Mouse (Mus musculus) retina, embryonic 14.5 days (tissue): ENCODE results near the gene Gm10282.

Source experiments
- DNase-seq: peaks from one replicate; pipeline ENCODE4 v3.0.0-alpha.2; 2015; ENCODE audit warnings: low spot score

Gene Gm10282

DNA sequence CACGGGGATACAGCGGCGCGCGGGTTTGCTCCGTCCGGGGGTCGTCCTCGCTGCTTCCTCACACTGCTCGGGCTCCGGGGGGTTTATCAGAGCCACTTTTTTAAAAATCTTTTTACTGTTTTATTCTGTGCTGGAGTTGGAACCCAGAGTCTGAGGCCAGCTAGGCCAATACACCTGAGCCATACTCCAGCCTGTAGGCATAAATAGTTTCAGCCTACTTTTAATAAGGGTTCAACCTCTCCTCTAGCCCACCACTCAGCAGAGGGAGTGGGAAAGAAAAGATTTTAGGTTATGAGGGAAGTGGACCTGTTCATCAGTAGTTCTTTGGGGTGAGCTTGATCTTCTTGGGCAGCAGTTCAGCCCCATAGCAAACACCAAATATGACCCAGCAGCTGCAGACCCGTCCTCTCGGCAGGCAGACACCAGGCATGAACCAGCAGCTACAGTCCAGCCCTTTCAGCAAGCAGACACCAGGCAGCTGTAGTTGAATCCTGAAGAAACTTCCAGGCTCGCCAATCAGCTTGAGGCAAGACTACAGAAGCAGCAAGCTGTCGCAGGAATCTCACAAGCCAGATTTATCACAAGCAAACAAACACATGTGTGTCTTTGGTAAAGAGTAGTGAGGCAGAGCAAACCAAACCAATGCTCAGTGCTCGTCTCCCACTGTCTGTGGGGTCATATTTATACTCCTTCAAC is at the start of gene Gm10282:
Gm10282 (minus strand) TSS at position 51 of the 696 bp plus-strand sequence.
- no peak for DNase-seq

DNA sequence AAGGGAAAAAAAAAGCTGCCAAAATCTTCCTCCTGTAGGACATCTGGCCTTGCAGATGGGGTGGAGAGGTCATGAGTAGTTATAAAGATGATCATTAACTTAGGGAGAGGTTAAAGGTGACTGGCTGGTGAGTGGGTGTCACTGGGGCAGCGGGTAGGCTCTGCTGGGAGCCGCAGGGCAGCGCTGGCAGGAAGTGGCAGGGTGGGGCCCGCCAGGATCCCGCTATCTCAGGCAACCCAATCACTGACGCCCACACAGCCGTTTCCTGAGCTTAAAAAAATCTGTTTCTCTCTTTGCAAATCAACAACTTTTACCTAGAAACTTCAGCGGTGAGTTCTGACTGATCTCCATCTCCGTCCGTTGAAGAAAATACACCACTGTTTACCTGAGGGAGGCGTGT is 49.2 kb upstream of the Gm10282 start:
- no peak for DNase-seq

DNA sequence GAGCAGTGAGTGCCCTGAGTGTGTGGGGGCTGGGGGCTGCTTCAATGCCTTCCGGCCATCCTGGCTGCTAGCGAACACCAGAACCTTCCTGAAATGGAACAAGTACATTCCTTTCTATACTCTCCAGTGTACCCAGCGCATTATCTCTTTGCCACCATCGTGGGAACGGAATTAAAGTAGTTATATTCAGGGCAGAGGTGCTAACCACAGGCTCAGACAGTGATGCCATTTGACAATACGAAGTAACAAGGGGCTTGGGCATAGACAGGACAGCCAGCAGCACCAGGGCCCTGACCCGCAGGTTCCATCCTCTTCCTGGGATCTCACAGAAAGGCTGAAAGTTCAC is 48.6 kb upstream of the Gm10282 start:
- DNase-seq: no peak

DNA sequence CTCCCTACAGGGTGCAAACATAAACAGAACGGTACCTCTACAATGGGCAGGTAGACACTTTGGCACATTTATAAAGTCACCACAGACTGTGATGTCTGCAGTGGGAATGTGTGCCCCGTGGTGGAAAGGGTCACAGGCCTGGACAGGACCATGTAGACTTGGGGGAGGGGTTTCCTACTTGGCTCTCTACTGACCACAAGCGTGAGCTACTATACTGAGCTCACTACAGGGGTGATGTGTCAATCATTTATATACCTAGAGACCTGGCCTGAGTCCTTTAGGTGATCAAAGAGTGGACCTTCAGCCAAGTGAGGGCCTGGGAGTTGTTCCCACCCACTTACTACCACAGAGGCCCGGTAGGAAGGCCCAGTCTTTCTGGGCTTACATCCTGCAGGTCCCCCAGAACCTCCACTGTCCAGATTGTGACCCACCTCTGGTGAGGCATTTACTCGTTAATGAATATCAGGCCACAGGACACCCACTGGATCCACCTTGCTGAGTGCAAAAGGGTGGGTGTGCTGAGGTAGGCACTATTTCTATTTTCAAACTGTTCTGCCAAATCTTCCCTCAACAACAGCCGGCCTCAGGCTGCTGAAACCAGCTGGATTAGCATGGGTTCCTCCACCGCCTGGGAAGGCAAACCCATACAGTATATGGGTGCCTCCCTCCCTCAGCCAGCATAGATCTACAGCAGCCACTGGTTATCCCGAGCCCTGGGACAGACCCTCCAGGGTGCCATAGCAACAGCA is 48.1 kb upstream of the Gm10282 start:
- no peak for DNase-seq

DNA sequence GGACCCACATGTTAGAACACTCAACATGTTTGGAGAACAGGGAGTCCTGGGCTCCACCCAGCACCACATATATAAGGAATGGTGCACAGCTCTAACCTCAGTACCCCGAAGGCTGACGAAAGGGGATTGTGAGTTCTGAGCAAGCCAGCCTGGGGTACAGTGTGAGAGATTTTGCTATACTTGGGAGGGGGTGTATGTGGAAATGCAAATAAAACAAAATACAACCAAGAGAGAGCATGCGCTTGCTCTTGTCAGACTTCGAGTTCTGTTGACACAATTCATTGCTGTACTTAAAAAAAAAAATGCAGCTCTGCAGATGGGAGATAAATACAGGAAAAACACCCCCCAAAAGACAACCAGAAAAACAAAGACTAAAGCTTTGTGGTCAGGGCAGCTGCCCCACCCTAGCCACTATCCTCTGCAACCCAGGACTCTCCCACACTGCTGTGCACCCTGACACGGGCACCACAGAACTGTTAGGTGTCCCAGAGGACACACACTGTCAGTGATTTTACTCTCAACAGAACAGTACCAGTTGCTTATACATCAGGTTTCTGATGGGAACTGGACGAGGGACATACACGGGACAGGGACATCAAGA is 46.4 kb upstream of the Gm10282 start:
- DNase-seq: no peak

DNA sequence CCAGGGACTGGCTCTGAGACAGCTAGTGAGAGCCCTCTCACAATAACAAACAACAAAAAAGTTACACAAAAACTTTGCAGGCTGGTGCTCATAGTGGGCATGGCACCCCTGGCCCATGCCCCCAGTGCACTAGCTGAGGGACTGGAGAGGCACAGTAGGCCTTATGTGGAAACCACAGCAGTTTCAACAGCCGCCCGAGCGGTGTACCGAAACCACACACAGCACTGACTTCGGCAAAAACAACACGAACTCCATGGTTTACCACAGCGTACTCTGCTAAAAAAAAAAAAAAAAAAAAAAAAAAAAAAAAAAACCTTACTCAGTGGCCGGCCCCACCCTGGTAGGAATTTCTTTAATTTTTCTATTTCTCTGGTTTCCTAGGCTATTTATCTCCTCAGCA is 45.7 kb upstream of the Gm10282 start:
- DNase-seq: no peak

DNA sequence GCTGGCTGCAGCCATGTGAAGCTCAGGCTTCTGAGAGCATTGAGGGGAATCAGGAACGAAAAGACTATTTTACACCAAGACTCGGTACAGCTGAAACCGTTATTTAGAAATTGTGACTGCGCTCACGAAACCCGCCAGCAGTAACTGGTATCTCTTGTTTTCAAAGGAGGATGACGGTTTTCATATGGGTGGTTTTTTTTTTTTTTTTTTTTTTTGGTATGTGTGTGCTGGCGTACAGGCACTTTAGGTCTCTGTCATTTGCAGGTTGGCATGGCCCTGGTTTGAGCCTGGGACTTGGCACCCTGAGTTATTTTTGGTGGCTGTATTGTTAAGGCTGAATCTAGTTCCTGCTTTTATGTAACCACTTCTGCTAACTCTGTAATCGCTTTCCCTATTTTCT is 44.8 kb upstream of the Gm10282 start:
- DNase-seq: no peak

DNA sequence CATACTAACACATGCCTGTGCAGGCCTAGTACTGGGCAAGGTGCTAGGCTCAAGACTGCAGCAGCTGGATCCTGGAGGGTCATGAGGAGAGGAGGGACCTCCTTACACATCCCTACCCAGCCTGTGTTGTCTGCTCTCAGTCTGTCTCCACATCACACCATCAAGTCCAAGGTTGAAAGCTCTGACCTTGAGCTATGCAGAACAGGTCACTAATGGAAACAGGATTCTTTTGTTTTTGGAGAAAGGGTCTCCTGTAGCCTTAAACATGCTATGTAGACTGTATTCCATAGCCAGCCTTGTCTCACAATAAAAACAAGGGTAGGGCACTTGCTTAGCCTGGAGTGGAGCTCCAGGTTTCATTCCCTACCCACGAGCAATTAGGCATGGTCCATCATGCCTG is 43.9 kb upstream of the Gm10282 start:
- DNase-seq: no peak

DNA sequence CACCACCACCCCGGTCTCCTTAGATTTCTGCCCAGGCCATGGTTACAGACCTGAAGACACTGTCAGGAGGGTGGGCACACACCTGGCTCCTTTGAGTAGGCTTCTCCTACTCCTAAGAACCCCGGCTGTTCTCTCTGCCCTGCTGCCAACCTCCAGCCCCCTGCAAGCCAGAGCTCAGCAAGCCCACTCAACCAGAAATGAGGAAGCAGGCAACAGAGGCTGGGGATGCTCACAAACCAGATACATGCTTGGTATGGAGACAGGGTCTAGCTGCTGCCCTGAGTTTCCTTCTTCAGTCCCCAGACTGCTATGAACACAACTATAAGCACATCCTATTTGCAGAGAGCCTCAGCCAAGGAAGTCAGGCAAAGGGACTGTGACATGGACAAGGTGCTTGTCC is 43.1 kb upstream of the Gm10282 start:
- DNase-seq: no peak

DNA sequence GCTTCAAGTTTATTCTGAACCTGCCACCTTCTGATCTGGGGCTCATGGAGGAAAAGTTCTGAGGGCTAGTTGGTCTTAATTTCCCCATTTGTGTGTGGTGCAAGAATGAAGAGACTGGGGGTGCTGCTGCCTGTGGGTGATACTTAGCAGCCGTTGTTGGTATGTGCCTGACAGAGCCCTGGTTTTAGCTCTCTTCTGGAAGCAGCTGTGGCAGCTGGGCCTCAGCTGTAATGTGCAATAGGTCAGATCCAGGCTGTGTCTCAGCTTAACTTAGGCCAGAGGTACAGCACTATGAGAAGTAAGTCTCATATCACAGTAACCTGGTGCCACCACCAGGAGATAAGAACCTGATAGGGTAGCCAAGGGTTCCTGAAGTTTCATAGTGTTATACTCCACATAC is 42.5 kb upstream of the Gm10282 start:
- no peak for DNase-seq

DNA sequence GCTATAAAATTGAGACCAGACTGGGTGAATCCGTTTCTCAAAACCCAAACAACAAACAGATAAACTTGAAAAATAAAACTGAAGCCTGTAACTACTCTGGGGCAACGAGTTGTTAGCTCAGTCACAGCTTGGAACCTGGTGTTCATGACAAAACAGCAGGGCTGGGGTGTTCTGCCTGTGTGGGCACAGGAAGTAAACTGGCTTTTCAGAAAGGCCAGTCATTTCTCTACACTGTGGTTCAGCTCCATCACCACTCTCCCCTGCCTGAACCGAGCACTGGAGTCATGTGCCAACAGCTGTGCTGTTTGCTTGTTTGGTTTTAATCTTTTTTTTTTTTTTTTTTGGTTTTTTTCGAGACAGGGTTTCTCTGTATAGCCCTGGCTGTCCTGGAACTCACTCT is 38.7 kb upstream of the Gm10282 start:
- DNase-seq: no peak

DNA sequence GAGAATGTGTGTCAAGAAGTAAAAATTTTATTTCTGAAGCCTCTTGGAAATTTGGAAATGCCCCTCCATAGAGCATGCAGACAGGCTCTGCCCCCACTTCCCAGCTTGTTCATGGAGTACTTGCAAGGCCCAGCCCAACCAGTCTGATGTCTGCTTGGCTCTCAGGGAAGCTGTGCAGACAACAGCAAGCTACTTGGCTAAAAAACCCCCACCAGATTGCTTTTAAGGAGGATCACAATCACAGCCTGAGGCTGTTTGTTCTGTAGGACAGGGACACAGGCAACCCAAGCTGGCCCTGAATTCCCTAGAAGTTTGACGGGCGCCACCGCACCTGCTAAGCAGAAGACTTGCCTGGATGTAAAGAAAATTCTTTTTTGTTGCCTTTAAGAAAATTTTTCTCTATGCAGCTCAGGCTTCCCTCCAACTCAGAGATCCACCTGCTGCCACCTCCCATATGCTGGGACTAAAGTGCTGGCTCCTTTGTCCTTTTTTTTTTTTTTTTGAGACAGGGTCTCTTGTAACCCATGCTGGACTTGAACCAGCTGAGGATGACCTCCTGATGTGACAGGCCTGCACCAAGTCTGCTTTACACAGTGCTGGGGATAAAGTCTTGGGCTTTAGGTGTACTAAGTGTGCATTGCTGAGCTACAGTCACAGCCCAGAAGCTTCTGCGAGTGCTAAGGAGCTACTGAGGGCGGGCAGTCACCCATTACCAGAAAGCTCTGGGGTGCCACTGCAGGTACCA is 37.7 kb upstream of the Gm10282 start:
- DNase-seq: no peak

DNA sequence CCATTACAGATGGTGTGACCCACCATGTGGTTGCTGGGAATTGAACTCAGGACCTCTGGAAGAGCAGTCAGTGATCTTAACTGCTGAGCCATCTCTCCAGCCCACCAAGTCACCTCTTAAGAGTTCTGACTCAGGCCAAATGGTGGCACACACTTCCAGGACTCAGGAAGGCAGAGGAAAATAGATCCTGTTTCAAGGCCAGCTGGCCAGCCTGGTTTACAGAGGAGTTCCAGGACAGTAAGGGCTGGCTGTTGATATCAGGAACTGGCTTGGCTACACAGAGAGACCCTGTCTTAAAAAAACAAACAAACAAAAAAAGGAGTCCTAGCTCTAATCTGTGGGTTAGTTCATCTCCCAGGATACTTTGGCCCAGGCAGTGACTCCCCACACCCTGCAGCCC is 32.0 kb upstream of the Gm10282 start:
- DNase-seq: no peak

DNA sequence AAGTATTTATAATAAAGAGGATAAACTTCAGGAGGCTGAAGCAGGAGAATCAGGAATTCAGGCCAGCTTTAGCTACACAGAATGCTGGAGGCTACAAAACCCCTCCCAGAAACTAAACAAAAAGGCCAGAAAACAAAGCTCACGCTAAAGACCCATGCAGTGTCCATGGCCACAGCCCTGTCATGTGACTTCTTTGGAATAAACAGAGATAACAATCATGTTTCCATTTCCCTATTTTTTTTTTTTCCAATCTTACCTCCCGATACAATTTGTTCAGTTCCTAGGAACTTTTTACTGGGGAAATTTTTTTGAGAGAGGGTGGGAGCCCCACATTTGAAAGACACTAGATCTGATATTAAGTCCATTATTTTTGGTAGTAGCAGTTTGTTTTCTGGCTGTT is 31.2 kb upstream of the Gm10282 start:
- no peak for DNase-seq

DNA sequence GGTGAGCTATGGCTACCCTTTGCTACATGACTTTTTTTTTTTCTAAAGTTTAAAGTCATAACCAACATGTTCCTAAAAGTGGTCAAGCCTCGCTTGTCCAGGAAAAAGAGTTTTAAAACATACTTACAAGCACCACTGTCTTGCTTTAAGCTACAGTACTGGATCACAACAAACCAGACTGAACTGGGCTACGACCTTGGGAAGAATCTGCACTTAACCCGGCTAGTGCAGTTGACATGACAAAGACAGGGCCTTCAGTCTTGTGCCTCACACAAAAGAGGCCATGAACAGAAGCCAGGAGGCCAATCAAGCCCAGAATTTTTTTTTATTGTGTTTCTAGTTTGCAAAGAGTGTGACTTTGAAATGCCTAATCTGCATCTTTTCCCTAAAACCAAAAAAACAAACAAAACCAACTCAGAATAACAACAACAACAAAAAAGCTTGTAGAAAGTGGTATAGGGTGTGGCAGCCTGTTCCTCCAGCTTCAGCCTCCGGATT is 29.1 kb upstream of the Gm10282 start:
- no peak for DNase-seq

DNA sequence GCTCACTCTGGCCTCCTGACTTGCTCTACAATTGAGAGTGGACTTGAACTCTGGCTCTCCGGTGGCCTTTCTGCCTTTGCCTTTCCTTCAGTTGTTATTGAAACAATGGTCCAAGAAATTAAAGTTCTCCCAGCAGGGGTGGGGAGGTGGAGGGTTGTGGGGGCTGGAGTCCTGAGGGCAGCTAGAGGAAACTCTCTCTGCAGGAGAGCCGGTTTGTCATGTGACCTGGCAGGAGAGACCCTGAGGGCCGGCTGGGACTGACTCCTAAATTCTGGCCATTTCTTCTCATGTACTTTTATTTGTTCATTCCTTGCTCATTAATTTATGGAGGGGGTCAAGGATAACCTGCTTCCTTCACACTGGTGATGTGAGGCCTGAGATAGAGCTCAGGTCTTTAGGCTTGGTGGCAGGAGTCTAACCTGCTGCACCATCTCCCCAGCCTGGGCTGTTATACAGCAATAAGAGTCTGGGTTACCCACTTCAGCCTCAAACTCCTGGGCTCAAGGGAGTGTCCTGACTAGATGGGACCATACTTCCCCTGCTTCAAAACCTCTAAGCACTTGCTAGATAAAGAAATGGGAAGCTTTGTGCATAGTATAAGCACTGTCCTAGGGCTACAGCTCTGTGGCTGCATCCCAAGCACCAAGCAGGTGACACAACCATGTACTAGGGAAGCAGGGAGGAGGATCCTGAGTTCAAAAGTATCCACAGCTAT is 28.5 kb upstream of the Gm10282 start:
- no peak for DNase-seq

DNA sequence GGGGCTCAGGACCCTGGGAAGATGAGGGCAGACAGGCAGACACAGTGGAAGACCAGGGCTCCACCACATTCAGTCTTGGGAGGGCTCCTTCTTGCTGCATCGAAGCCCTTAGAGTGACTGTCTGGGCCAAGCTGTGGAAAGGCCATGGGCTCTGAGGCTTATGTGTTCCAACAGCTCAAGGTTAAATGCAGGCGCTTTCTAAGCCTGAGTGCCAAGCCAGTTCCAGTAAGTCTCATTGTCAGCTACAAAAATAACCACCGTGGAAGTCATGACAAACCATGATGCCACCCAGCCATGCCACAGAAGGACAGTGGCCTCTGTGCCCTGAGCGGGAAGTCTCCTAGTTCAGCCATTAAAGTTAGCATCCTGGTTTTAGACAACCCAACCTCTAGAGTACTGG is 26.6 kb upstream of the Gm10282 start:
- DNase-seq: no peak

DNA sequence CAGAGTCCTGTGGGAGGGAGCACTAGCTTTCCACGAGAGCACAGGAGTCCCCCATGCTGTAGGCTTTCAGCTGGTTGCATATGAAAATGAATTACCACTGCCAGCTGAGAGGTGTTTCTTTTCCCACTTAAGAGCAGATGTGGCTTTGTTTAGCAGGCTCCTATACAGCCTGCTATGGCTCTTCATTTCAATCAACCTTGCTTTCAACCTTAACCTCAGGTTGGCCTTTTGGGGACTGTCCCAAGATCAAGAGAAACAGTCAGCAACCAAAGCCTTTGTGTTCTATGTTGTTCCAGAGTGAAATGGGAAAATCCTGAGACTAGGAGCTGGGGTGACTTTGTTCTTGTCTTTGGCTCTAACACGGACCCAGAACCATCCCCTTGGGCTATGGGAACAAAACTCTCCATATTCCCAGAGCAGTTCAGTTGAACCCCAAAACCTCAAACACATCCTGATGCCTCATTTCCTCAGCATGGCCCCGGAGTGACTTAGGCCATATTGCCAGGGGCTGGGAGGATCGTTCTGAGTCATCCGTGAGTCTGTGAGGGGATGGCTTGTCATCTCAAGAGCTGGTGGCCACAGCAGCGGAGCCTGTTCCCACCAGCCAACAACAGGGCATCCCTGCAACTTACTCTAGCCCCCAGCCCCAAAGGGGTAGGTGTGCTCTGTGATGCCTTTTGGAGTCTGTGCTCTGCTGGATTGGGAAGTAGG is 25.9 kb upstream of the Gm10282 start:
- no peak for DNase-seq

DNA sequence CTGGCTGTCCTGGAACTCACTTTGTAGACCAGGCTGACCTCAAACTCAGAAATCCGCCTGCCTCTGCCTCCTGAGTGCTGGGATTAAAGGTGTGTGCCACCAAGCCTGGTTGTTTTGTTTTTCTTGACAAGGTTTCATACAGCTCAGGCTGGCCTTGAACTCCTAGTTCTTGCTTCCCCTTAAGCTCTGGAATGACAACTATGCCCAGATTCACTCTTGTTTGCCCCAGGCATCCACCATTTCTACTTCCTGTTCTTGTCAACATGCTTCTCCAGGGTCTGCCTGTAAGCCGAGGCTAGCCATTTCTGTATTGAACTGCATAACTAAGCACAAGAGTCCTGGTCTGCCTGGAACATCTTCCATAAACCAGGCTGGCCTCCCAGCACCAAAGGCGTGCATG is 24.1 kb upstream of the Gm10282 start:
- DNase-seq: no peak

DNA sequence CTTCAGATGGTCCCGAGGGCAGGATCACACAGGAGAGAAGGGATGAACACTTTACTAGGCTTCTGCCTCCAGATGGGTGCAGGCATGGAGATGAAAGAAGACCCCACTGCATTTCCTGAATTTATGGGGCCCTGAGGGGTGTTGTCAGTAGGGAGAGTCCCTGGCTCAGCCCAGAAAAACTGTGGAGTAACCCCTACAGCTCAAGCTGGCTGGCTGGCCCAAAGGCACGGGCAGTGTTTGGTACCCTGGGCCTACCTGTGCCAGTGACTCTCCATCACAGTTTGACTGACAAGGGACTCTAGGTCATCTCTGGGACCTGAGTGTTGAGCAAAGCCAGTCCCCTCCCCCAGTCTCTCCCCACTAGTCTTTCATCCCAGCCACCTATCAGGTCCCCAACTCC is 19.6 kb upstream of the Gm10282 start:
- DNase-seq: no peak

DNA sequence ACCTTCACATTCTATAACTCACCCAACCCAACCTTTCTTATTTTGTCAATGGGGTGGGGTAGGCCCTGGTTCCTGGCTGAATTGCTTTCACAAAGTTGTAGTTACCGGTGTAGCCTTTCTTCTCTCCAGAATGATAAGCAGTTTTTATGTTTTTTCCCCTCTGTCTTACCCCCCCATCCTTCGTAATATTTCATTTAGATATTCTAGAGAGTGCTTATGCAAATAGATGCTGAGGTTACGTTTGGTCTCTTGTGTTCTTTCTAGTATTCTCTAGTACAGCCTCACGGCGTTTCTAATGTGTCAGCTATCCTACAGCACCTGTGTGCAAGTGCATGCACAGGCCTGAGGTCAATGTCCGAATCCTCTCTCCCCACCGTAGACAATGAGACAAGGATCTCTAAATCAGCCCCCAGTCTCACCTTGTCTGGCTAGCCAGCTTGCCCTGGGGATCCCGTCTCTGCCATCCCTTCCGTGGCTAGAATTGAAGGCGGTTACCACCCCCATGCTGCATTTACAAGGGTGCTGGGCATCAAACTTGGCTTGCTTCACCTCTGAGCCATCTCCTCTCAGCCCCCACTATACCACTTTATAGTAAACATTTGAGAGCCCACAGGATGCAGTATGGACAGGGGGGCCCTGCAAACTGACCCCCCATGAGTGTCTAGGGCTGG is 19.1 kb upstream of the Gm10282 start:
- DNase-seq: no peak
